Mouse (Mus musculus) activated CD4-positive, CD25-positive, alpha-beta regulatory T cell, adult 9 weeks (primary cell): ENCODE measurements around the gene Tbcel. TPM values are rescaled to one million over a fixed set of nuclear protein-coding genes. Genes with fewer than 3 reads are reported as not detected.

Source experiments
- polyA plus RNA-seq: library from polyadenylated mRNA; unstranded; fragments of 100-300 nt; shearing (Covaris generic); gene quantifications from one replicate; pipeline ENCODE4 v1.2.1, GENCODE M21; 2017

Tbcel gene
- polyA plus RNA-seq: 8.6 TPM

DNA sequence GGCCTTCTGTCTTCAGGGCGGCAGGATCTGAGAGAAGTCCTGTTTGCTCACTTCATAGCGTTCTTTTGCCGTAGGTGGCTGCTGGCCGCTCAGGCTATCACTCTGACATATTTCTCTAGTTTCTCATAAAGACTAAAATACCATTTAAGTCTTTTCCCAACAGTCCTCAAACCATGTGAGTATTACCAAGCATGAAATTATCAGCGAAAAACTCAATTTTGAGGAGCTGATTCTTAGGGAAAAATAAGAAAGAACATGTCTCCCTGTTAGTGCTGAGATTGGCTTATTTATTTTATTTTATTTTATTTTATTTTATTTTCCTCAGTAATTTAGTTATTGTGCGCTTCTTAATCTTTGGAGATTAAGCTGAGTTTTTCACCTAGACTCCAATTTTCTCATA lies at the start of gene Tbcel:
TSS of gene Tbcel (minus strand) at position 101 of the 400 bp plus-strand sequence.

DNA sequence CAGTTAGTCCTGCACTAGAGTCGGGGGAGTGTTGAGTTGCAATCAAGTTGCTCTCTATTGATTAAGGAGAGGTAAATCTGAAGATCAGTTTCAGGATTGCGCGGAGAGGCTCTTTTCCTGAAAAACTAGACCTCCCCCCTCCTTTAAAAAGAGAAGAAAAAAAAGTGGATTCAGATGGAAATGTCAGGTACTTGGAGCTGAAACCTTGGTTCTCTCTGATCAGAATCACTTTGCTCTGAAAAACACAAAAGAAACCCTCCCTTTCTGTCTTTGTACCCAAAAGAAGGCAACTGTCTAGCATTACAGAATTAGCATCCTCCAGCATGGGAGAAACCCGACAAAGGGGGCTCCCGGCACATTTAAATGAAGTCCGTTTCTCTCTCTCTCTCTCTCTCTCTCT lies 107.8 kb downstream of the Tbcel start, which contains the start of gene Tecta:
TSS of gene Tecta (minus strand) at position 101 of the 400 bp plus-strand sequence.

Other genes with a start within 250 kb of the Tbcel start
- gene Sc5d, start 243.6 kb downstream of the Tbcel start, polyA plus RNA-seq: 92.7 TPM
- gene Tecta, start 107.9 kb downstream of the Tbcel start, polyA plus RNA-seq: not detected